Mouse (Mus musculus) spleen, adult 2 months (tissue): ENCODE results near the gene Klhl36.

Experiments used
- CTCF ChIP-seq: fragments of 200-500 bp; IDR thresholded peaks from 2 replicates; pipeline ENCODE4 v1.5.1; 2011; ENCODE audit warnings: mild to moderate bottlenecking, inconsistent platforms; ENCODE audit not compliant: insufficient read depth, insufficient read length, insufficient replicate concordance; ENCODE audit errors: extremely low read depth
- POLR2A ChIP-seq: fragments of 200-500 bp; IDR thresholded peaks from 2 replicates; pipeline ENCODE4 v1.6.1; 2011; ENCODE audit warnings: low read depth, low read length, inconsistent platforms

GRCm38 (mm10) chr8:119816219-119816618, 45.8 kb upstream of the Klhl36 start:
- TF ChIP-seq POLR2A (no peak), CTCF (no peak)
